Mouse (Mus musculus) bone marrow, adult 2 months (tissue): Measurements from ENCODE around the gene Mettl15.
"Not testable (repeated sequence)": the region's sequence is repeated elsewhere in the genome, so short reads cannot be mapped to it uniquely, and the experiment has no call there.

Experiments used
- CTCF ChIP-seq: fragments of 200-500 bp; IDR thresholded peaks from 2 replicates; pipeline ENCODE4 v1.5.1; 2011; ENCODE audit warnings: low read length, control low read depth; ENCODE audit not compliant: control insufficient read depth, insufficient read depth
- POLR2A ChIP-seq: fragments of 200-500 bp; IDR thresholded peaks from 2 replicates; pipeline ENCODE4 v1.6.1; 2011; ENCODE audit warnings: low read depth, mild to moderate bottlenecking, control low read depth, low read length, borderline replicate concordance; ENCODE audit not compliant: control insufficient read depth

GRCm38 (mm10) chr2:109216678-109217077 lies 63.9 kb downstream of the Mettl15 start:
- not testable (repeated sequence) for TF ChIP-seq POLR2A, CTCF
